Mouse (Mus musculus) CD8-positive naive resting alpha-beta T cell, adult 2 months (primary cell): ENCODE measurements around the gene Smtnl2.

Experiments
- DNase-seq, 2 experiments: peaks; one replicate each; pipeline ENCODE4 v3.0.0; 2022; ENCODE audit warnings: low read depth in 2 of 2, low spot score in 2 of 2

Gene Smtnl2

GRCm38 (mm10) chr11:72402969-72403368 is 8.5 kb downstream of the Smtnl2 start:
- DNase-seq: no peak

GRCm38 (mm10) chr11:72402017-72402416 is 9.5 kb downstream of the Smtnl2 start:
- DNase-seq: no peak

GRCm38 (mm10) chr11:72401068-72401467 is 10.4 kb downstream of the Smtnl2 start:
- no peak for DNase-seq

- no peak for DNase-seq
Measured at GRCm38 (mm10) chr11:72397811-72398525, 13.5 kb downstream of the Smtnl2 start.

GRCm38 (mm10) chr11:72397072-72397471 is 14.4 kb downstream of the Smtnl2 start:
- DNase-seq: no peak

GRCm38 (mm10) chr11:72396621-72397020 is 14.9 kb downstream of the Smtnl2 start:
- no peak for DNase-seq

- no peak for DNase-seq
Measured at GRCm38 (mm10) chr11:72395652-72396051, 15.9 kb downstream of the Smtnl2 start.

GRCm38 (mm10) chr11:72394694-72395093 is 16.8 kb downstream of the Smtnl2 start:
- DNase-seq: no peak

- DNase-seq: no peak
Measured at GRCm38 (mm10) chr11:72393669-72394068, 17.8 kb downstream of the Smtnl2 start.

- no peak for DNase-seq
Measured at GRCm38 (mm10) chr11:72393243-72393642, 18.3 kb downstream of the Smtnl2 start.

- DNase-seq: no peak
Measured at GRCm38 (mm10) chr11:72391181-72391580, 20.3 kb downstream of the Smtnl2 start.

GRCm38 (mm10) chr11:72389407-72390142 is 21.9 kb downstream of the Smtnl2 start:
- DNase-seq: no peak

- no peak for DNase-seq
Measured at GRCm38 (mm10) chr11:72388113-72388529, 23.4 kb downstream of the Smtnl2 start.

- no peak for DNase-seq
Measured at GRCm38 (mm10) chr11:72379351-72379750, 32.2 kb downstream of the Smtnl2 start.

GRCm38 (mm10) chr11:72378222-72378621 is 33.3 kb downstream of the Smtnl2 start:
- DNase-seq: no peak

- no peak for DNase-seq
Measured at GRCm38 (mm10) chr11:72376562-72376961, 35.0 kb downstream of the Smtnl2 start.

- DNase-seq: no peak
Measured at GRCm38 (mm10) chr11:72369904-72370672, 41.4 kb downstream of the Smtnl2 start.

- no peak for DNase-seq
Measured at GRCm38 (mm10) chr11:72367934-72368674, 43.4 kb downstream of the Smtnl2 start.

- no peak for DNase-seq
Measured at GRCm38 (mm10) chr11:72366126-72366525, 45.4 kb downstream of the Smtnl2 start.

GRCm38 (mm10) chr11:72364526-72364925 is 47.0 kb downstream of the Smtnl2 start:
- no peak for DNase-seq
